Mouse (Mus musculus) left cerebral cortex, adult 9 months (tissue): ENCODE results near the gene Sit1.
A peak's percentile ranks its signal among the peaks of the same experiment; 100 is the strongest.
"Not testable (repeated sequence)": the region's sequence is repeated elsewhere in the genome, so short reads cannot be mapped to it uniquely, and the experiment has no call there.

Source experiments
- DNase-seq, 2 experiments: peaks; one replicate each; pipeline ENCODE4 v3.0.0; 2022; ENCODE audit warnings: low spot score in 2 of 2

Gene Sit1

DNA sequence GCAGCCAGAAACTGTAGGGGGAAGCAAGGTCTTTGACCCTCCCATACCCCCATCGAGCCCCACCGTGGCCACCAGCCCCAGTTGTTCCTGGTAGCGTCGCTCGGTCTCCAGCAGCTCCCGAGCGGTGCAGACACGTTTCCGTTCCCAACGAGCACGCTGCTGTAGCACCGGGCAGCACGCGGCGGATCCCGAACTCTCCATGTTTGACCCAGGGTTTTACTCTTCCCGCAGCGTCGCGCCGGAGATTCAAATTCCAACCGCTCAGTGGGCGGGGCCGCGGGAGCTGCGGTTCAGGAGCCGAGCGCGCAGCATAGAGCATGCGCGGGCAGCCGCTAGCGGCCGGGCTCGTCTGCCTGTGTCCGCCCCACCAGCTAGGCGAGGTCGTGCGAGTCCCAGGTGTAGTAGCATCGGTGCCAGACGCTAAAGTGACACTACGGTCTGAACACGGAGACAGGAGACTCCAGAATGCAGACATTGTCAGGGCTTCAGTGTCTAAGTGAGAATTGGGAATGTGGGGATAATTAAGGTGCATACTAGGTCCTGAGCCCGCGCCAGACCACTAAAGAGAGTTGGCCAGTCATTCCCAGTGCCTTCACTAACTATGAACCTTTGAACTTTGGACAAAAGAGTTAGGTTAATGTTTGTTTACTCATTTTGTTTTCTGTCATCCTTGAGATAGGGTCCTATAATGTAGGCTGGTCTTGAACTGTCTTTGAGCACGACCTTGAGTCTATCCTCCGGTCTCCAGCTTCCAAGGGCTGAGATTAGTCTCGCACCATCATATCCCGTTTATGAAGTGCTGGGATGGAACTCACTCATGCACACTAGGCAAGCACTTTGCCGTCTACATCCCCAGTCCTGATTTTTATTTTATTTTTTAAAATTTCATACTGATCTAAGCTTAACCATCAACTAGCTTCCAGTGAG lies 16.1 kb upstream of the Sit1 start, which contains the start of gene Arhgef39:
Gene Arhgef39, minus strand, starts transcription at position 289 of the 927 bp plus-strand sequence.
- peak in 1 of 2 experiments; percentile 66 for DNase-seq

- no peak for DNase-seq
Measured at GRCm38 (mm10) chr4:43498983-43499382, 15.4 kb upstream of the Sit1 start.

GRCm38 (mm10) chr4:43497946-43498345 lies 14.4 kb upstream of the Sit1 start:
- no peak for DNase-seq

- no peak for DNase-seq
Measured at GRCm38 (mm10) chr4:43497405-43497804, 13.9 kb upstream of the Sit1 start.

DNA sequence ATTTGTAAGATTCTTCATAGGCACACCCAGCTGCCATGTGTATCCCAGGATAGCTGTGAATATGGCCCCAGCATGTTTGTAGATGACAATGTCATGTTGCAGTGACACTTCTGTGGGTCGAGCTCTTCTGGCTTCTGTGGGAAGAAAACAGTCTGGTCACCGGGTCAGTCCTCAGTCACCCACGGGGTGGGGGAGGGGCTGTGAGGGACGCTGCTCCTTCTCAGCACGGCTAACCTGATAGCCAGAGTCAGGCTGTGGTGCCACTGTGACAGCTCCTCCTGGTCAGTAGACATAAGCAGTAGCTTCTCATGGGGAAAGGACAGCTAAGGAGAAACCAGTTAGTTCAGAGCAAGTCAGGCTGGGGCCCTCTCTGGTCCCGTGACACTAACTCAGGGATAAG lies 13.1 kb upstream of the Sit1 start:
- no peak for DNase-seq

DNA sequence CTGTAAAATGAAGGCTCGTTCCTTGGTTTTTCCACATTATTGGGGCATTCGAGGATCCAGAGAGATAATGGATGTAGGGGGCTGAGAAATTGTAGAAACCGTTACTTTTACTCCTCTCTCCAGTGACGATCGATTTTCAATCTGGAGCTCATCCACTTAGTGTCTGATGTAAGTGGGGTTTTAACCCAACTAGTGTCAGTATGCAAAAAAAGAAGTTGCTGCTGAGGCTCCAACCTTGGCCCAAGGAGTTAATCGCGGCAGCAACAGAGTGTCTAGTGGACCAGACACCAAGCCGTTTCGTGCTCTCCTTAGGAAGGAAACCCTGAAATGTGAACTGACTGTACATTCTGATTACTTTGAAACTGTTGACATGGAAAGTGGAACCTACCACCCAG lies 10.3 kb upstream of the Sit1 start:
- DNase-seq, result no peak

DNA sequence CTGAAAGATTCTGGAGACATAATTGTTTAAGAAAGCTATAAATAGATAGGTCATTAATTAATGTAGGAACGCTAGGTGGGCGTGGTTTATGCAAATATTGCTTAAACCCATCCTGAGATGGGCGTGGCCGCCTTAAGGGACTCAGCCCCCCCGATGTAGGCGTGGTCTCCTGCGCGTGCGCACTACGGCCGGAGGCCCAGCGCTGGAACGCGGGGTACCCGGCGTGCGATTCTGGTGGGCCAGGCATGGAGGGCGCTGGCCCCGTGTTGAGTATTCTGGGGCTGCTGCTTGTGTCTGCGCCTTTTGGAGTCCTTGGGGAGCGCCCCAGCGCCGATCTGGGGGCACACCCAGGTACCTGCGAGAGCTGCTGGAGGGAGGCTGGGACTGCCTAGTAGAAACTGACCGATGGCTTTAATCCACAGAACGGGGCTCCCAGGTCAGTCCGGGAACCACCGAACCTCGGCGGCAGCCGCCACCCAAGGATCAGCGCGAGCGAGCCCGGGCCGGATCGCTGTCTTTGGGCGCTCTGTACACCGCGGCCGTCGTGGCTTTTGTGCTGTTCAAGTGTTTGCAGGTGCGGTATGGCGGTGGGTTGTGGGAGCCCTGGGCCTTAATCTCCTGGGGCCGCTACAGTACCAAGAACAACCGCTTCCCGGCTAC lies 9.8 kb upstream of the Sit1 start:
- DNase-seq, result peak; percentile 91 to 97

DNA sequence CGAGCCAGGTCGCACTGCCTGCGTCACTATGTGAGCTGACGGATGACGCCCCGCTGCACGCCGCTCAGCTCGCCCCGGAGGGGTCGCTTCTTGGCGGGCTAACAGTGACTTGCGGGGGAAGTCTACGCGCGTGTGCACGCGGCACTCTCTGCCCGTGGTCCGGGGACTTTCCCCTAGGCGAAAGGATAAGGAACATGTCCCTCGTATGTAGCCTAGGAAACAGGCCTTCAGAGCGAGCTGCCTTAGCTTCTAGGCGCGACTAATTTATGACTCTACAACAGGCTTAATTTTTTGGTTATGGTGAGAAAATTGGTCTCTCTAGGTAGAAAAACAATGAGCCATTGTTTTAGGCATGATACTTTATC lies 9.3 kb upstream of the Sit1 start, which contains the start of gene Ccdc107:
Gene Ccdc107, plus strand, starts transcription at position 80 of the 365 bp plus-strand sequence.
- DNase-seq, result peak; percentile 96

DNA sequence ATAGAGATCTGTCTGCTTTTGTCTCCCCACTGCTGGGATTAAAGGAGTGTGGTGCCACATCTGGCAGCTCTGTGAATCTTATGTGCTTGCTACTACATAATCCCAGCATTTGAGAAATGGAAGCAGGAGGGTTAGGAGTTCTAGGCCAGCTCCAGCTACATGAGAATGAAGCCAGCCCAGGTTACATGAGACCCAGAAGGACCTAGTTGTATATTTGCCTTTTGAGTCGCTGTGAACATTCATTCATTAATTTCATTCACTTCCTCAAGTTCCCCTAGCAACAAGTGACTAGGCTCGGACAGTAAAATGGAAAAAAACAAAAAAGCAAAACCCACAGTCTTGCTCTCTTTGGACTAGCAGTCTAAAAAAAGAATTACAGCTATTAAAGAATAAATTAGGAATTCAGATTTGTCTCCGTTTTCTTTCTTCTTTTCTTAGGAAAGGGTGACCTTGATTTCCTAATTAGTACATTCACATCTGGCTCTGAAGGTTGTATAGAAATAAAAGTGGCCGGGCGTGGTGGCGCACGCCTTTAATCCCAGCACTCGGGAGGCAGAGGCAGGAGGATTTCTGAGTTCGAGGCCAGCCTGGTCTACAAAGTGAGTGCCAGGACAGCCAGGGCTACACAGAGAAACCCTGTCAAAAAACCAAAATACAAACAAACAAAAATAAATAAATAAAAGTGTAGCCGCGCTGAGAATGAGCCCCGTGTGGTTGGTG lies 8.7 kb upstream of the Sit1 start:
- DNase-seq, result no peak

- no peak for DNase-seq
Measured at GRCm38 (mm10) chr4:43490801-43491200, 7.3 kb upstream of the Sit1 start.

DNA sequence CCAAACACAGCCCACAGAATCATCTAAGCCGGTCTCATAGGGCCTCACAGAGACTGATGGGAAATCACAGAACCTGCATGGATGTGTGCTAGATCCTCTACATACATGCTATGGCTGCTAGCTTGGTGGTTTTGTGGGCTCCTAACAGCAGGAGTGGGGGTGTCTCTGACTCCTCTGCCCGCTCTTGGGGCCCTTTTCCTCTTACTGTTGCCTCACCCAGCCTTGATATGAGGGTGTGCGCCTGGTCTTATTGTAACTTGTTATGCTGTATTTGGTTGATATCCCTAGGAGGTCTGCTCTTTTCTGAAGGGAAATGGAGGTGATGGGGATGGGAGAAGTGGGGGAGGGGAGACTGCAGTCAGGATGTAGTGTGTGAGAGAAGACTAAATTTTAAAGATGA lies 6.1 kb upstream of the Sit1 start:
- no peak for DNase-seq

DNA sequence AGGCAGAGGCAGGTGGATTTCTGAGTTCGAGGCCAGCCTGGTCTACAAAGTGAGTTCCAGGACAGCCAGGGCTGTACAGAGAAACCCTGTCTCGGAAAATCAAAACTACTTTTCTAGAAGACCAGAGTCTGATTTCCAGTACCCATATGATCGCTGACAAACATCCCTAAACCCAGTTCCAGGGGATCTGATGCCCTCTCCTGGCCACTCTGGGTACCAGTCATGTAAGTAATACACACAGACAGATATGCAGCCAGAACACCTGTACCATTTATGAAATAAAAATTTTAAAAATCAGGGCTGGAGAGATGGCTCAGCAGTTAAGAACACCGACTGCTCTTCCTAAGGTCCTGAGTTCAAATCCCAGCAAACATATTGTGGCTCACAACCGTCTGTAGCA lies 2.1 kb upstream of the Sit1 start:
- DNase-seq, result not testable (repeated sequence)

- no peak for DNase-seq
Measured at GRCm38 (mm10) chr4:43482591-43482990, 943 bp downstream of the Sit1 start.

- no peak for DNase-seq
Measured at GRCm38 (mm10) chr4:43481894-43482456, 1.6 kb downstream of the Sit1 start.

DNA sequence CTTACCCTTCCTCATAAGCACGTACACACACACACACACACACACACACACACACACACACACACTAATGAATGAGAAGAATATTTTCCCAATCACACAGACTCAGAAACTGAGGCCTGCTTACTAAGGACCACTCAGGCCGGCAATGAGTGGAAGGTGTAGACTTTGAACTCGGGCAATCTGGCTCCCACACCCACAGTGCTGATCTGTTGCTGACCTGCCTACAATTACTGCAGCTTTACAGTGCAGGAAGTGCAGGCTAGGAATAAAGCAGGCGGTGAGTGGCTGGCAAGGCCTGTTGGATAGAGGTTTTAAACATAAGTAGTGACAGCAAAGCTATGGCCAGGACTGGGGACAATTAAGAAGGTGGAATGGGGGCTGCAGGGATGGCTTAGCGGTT lies 2.5 kb downstream of the Sit1 start:
- DNase-seq, result no peak

GRCm38 (mm10) chr4:43478906-43479832 lies 4.4 kb downstream of the Sit1 start:
- DNase-seq, result no peak

- DNase-seq, result no peak
Measured at GRCm38 (mm10) chr4:43478534-43478858, 5.0 kb downstream of the Sit1 start.

GRCm38 (mm10) chr4:43477857-43478533 lies 5.5 kb downstream of the Sit1 start:
- DNase-seq, result peak; percentile 62 to 90

GRCm38 (mm10) chr4:43476604-43477003 lies 6.9 kb downstream of the Sit1 start:
- DNase-seq, result no peak

- DNase-seq, result no peak
Measured at GRCm38 (mm10) chr4:43473636-43474035, 9.9 kb downstream of the Sit1 start.
